Mouse (Mus musculus) bone marrow, adult 2 months (tissue): Measurements from ENCODE around the gene Ccdc183. TPM values are rescaled to one million over a fixed set of nuclear protein-coding genes. Genes with fewer than 3 reads are reported as not detected.
A peak's percentile ranks its signal among the peaks of the same experiment; 100 is the strongest.

Source experiments
- H3K27ac ChIP-seq: fragments of 200-500 bp; 2 replicates; pipeline ENCODE4 v1.5.1; 2012; ENCODE audit warnings: low read depth, mild to moderate bottlenecking, control low read depth, inconsistent platforms, low read length; ENCODE audit not compliant: control insufficient read depth, poor library complexity, insufficient read depth
- H3K4me1 ChIP-seq: fragments of 200-500 bp; 2 replicates; pipeline ENCODE4 v1.6.1; 2011; ENCODE audit warnings: low read length; ENCODE audit not compliant: control insufficient read depth, insufficient read depth
- H3K4me3 ChIP-seq: fragments of 200-500 bp; replicated peaks from 2 replicates; pipeline ENCODE3; 2011; ENCODE audit warnings: mild to moderate bottlenecking, low read depth, low read length, control low read depth; ENCODE audit not compliant: control insufficient read depth
- CTCF ChIP-seq: fragments of 200-500 bp; IDR thresholded peaks from 2 replicates; pipeline ENCODE4 v1.5.1; 2011; ENCODE audit warnings: low read length, control low read depth; ENCODE audit not compliant: control insufficient read depth, insufficient read depth
- POLR2A ChIP-seq: fragments of 200-500 bp; IDR thresholded peaks from 2 replicates; pipeline ENCODE4 v1.6.1; 2011; ENCODE audit warnings: low read depth, mild to moderate bottlenecking, control low read depth, low read length, borderline replicate concordance; ENCODE audit not compliant: control insufficient read depth
- WGBS: fragments of 180-500 bp; shearing (Covaris S2); methylation state at CpG from one replicate; pipeline ENCODE4 v1.1.7; 2018; 5-methylcytosine and 5-hydroxymethylcytosine counted together
- polyA plus RNA-seq: library from polyadenylated mRNA; stranded (reverse); fragments of >200 nt; gene quantifications from 2 replicates; pipeline ENCODE4 v1.2.4, GENCODE M21; 2011; ENCODE audit warnings: low replicate concordance; ENCODE audit not compliant: missing spikeins, insufficient read depth, insufficient read length

The Ccdc183 gene
- polyA plus RNA-seq, 1 experiment, result not detected

DNA sequence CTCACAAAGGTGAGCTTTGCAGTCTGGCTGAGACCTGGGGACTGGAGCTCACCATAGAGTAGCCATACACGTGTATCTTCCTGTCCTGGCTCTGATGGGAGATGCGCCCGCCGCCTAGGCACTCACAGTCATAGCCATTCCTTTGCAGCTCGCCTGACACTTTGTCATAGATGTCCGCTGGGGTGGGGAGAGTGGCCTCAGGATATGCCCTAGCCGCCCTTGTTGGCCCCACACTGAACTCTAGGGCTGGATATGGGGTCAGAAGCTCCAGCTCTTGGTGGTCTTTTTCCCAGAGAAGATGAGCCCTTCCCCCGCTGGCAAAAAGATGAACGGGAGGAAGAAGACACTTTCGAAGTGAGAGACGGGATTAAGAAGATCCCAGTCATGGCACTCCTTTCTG lies 43.3 kb downstream of the Ccdc183 start:
- Histone ChIP-seq H3K27ac (no peak overlapping the region), H3K4me1 (peaks cover 4% of the 10 kb centered on the region), H3K4me3 (peak overlapping the region; percentile 83)
- TF ChIP-seq POLR2A (no peak), CTCF (no peak)
- 24% methylated on average over 11 of the region's 11 CpGs for WGBS

DNA sequence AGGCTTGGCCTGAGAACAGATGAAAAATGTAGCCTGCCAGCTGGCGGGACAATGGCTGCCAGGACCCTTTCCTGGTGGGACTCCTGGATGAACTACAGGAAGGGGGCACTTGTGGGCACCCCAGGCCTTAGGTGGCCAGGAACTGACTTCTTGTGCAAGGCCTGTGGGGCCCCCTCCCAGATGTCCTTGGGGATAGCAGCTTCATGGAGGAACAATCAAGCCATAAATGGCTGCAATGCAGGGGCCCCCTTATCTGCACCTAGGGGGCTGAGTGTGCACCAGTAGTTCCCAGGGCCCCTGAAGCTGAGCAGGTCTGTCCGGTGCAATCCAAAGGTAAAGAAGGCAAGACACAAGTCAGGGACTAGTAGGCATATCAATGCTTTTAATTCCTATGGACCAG lies 44.4 kb downstream of the Ccdc183 start:
- Histone ChIP-seq H3K4me3 (no peak overlapping the region), H3K27ac (no peak overlapping the region), H3K4me1 (peaks cover 4% of the 10 kb centered on the region)
- WGBS, result 84% methylated on average over 2 of the region's 2 CpGs
- no peak for TF ChIP-seq CTCF
- no peak for TF ChIP-seq POLR2A

DNA sequence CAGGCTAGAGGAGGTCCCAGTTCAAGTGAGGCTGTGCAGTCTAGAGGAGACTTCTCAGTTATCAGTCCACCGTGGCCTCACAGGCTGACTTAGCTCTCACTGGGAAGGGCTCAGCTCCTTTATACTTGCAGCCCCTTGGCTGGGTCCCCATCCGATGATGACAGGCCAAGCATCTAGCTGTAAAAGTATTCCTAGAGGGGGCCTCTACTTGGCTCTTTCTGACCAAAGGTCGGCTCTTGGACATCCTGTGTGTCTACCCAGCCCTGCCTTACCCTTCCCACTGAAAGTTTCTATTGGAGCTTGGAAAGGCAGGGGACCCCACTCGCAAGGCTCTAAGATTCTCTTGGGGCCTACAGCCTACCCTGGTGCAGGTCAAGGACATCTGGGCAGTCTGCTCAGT lies 46.3 kb downstream of the Ccdc183 start:
- WGBS, result 83% methylated on average over 4 of the region's 4 CpGs
- Histone ChIP-seq H3K4me3 (no peak overlapping the region), H3K4me1 (peaks cover 4% of the 10 kb centered on the region), H3K27ac (no peak overlapping the region)
- TF ChIP-seq POLR2A (no peak), CTCF (no peak)

DNA sequence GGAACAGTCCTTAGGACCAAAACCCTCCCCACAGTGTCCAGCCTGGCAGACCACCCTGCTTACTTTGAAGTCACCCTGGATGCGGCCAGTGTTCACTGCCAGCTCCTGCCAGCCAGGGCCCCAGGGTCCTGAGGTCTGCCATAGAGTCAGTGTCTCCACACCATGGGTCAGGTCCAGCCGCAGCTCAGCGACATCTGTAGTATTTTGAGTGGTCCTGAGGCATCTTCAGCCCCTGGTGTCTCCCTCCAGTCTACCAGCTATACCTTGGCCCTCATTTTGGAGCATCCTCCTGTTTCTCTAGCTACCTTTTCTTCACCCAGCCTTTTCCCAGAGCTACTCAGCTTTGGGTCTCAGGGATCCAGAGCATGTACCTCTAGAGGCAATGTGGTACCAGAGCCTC lies 48.2 kb downstream of the Ccdc183 start:
- no peak overlapping the region for H3K27ac ChIP-seq
- no peak overlapping the region for H3K4me3 ChIP-seq
- H3K4me1 ChIP-seq, result no peaks in the 10 kb centered on the region
- WGBS, result 78% methylated on average over 3 of the region's 3 CpGs
- TF ChIP-seq POLR2A, result no peak
- no peak for TF ChIP-seq CTCF

DNA sequence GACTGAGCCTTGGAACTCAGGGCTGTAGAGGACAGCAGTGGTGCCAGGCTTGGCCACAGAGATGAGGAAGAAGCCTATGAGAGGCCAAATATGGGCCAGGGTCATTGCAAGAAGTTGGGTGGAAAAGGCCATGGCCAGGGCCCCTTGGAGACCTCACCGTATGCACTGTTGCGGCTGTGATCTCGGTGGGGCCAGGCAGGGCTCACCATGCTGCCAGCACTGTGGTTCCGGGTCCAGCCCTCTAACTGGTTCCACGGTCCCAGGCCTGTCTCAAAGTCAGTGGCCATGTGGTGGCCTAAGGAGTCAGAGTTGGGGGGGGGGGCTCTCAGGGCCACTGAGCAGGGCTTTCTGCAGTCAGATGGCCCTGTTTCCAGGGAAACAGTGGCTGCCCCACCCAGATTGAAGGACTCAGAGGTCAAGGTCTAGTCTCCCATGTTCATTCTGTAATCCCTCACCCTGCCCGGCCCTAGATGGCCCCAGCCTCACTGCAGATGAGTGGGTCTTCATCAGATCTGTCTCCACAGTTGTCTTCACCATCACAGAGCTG lies 48.9 kb downstream of the Ccdc183 start:
- H3K27ac ChIP-seq, result no peak overlapping the region
- no peaks in the 10 kb centered on the region for H3K4me1 ChIP-seq
- TF ChIP-seq POLR2A (no peak), CTCF (no peak)
- no peak overlapping the region for H3K4me3 ChIP-seq
- WGBS, result 89% methylated on average over 6 of the region's 6 CpGs

DNA sequence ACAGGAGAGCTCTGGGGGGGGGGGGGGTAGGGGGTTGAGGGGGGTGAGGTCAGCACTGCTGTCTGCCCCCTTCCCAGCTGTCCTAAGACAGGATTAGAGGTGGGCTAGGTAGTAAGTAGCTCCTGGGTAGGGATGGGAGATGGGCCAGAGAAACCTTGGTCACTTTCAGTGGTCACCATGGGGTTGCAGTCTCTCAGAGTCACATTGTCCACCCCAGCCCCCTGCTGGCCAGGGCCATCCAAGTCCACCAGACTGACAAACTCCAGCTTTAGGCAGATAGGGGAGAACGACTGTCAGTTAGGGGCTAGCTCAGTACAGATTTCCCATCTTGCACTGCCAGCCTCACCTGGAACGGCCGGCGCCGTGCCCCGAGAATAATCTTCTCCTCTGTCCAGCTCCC lies 50.9 kb downstream of the Ccdc183 start:
- Histone ChIP-seq H3K4me3 (no peak overlapping the region), H3K27ac (no peak overlapping the region), H3K4me1 (no peaks in the 10 kb centered on the region)
- TF ChIP-seq CTCF (no peak), POLR2A (no peak)
- WGBS, result 92% methylated on average over 6 of the region's 6 CpGs

DNA sequence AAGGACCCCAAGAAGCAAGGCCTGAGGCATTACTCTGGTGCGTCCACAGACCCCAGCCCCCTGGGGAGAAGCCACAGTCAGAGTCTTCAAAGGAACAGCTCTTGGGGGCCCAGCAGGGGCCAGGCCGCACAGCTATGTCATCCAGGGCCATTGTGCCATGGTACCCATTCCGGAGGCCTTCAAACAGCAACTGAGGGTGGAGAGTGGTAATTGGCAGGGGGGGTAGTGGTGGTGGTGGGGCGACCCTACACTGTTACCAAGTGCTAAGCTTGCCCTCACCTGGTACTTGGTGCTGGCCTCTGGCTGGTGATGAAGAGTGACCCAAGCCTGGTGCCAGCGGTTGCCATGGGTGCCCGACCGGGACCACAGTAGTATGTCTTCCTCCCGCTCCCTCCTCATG lies 51.7 kb downstream of the Ccdc183 start:
- Histone ChIP-seq H3K4me1 (no peaks in the 10 kb centered on the region), H3K4me3 (no peak overlapping the region), H3K27ac (no peak overlapping the region)
- TF ChIP-seq POLR2A (peak; percentile 22; the same call in 1 of the 2 replicates), CTCF (no peak)
- WGBS, result 90% methylated on average over 8 of the region's 8 CpGs

DNA sequence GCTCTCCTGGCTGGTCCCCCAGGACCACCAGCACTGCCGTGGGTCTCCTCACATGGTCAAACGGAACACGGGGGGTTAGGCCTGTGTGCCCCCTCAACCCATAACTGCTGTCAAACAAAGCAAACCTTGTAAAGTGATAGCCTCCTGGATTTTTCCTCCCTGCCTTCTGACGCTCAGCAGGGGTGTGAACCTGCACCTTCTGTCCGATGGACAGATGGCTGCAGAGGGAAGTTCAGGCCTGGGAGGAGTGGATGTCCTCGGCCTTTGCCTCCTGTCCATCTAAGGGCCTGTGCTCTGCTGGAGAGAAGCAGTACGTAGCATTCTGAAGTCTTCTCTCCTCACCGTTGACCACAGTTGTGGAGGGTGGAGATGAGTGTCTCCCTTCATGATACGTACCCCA lies 55.5 kb downstream of the Ccdc183 start:
- no peak for TF ChIP-seq CTCF
- WGBS, result 91% methylated on average over 9 of the region's 9 CpGs
- H3K4me3 ChIP-seq, result no peak overlapping the region
- peaks cover 1% of the 10 kb centered on the region; the same call in 1 of the 2 replicates for H3K4me1 ChIP-seq
- no peak overlapping the region; the same call in 1 of the 2 replicates for H3K27ac ChIP-seq

DNA sequence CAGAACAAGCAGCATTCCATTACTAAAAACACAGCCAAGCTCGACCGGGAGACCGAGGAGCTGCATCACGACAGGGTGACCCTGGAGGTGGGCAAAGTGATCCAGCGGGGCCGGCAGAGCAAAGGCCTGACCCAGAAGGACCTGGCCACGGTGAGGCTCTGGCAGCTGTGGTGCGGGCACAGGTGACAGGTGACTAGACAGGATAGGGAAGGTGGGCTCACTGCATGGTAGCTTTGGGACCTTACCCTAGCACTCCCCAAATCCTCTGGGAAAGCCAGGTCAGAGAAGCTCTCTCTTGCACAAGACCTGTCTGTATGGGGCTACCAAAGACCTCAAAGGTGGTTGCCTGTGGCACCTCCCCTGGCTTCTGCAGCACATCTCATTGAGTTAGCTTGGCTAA lies 56.9 kb downstream of the Ccdc183 start:
- Histone ChIP-seq H3K27ac (no peak overlapping the region), H3K4me3 (no peak overlapping the region), H3K4me1 (peaks cover 1% of the 10 kb centered on the region; the same call in 1 of the 2 replicates)
- 93% methylated on average over 8 of the region's 8 CpGs for WGBS
- no peak for TF ChIP-seq POLR2A

DNA sequence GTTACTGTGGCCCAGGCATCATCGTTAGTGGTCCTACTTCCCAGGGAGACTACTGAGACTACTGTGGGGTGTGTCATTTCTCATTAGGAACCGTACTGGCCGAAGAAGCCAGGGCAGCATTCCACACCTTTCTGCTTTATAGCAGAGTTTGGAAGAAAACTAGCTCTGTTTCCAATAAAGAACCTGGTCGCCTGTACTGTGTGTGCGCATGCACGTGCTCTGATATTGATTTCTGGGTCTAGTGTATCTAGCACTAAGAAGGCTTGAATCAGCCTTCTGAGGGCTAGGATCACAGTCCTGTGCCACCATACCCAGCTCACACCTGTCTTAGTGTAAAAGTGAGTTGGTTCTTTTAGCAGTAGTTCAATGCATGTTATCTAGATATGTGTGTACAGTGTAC lies 58.7 kb downstream of the Ccdc183 start:
- H3K27ac ChIP-seq, result no peak overlapping the region

More for the DNA sequence above, 58.7 kb downstream of the Ccdc183 start:
- WGBS, result 82% methylated on average over 6 of the region's 6 CpGs
- TF ChIP-seq CTCF, result no peak
- no peak for TF ChIP-seq POLR2A
- Histone ChIP-seq H3K4me3 (no peak overlapping the region), H3K4me1 (peaks cover 1% of the 10 kb centered on the region; the same call in 1 of the 2 replicates)

Other genes with a start within 250 kb of the Ccdc183 start
- 13.7 and 27.3 TPM in 2 replicates for gene Sapcd2, start 245.4 kb downstream of the Ccdc183 start, polyA plus RNA-seq
- gene Entpd2, start 221.8 kb downstream of the Ccdc183 start, polyA plus RNA-seq, result 0.54 TPM in 1 of 2 replicates, not detected in the other
- 3.4 and 22.4 TPM in 2 replicates for gene Npdc1, start 218.3 kb downstream of the Ccdc183 start, polyA plus RNA-seq
- 3.4 and 17.9 TPM in 2 replicates for gene Fut7, start 194.4 kb downstream of the Ccdc183 start, polyA plus RNA-seq
- 5.0 and 15.0 TPM in 2 replicates for gene Abca2, start 189.0 kb downstream of the Ccdc183 start, polyA plus RNA-seq
- gene Clic3, start 160.8 kb downstream of the Ccdc183 start, polyA plus RNA-seq, result not detected in 2 replicates
- gene Paxx, start 156.6 kb downstream of the Ccdc183 start, polyA plus RNA-seq, result 42.2 and 114 TPM in 2 replicates
- 9.3 TPM in 1 of 2 replicates, not detected in the other for gene Ptgds, start 147.6 kb downstream of the Ccdc183 start, polyA plus RNA-seq
- not detected in 2 replicates for gene Lcn12, start 123.8 kb downstream of the Ccdc183 start, polyA plus RNA-seq
- 18.5 and 30.4 TPM in 2 replicates for gene Fbxw5, start 116.9 kb downstream of the Ccdc183 start, polyA plus RNA-seq
- gene C8g, start 116.0 kb downstream of the Ccdc183 start, polyA plus RNA-seq, result 1.6 and 6.2 TPM in 2 replicates
- 14.5 and 22.7 TPM in 2 replicates for gene Traf2, start 70.7 kb downstream of the Ccdc183 start, polyA plus RNA-seq
- gene Edf1, start 59.8 kb downstream of the Ccdc183 start, polyA plus RNA-seq, result 46.6 and 73.8 TPM in 2 replicates
- 1.1 and 9.7 TPM in 2 replicates for gene Mamdc4, start 42.8 kb downstream of the Ccdc183 start, polyA plus RNA-seq
- gene Phpt1, start 42.5 kb downstream of the Ccdc183 start, polyA plus RNA-seq, result 12.3 and 16.4 TPM in 2 replicates
- 0.34 and 0.92 TPM in 2 replicates for gene Ajm1, start 35.9 kb downstream of the Ccdc183 start, polyA plus RNA-seq
- 33.4 and 38.2 TPM in 2 replicates for gene Rabl6, start 9.2 kb downstream of the Ccdc183 start, polyA plus RNA-seq
- 17.3 and 20.9 TPM in 2 replicates for gene Tmem141, start 4.3 kb upstream of the Ccdc183 start, polyA plus RNA-seq
- gene Fcna, start 10.4 kb upstream of the Ccdc183 start, polyA plus RNA-seq, result 14.7 and 28.0 TPM in 2 replicates
- gene Lcn8, start 35.4 kb upstream of the Ccdc183 start, polyA plus RNA-seq, result not detected in 2 replicates
- gene Lcn5, start 40.3 kb upstream of the Ccdc183 start, polyA plus RNA-seq, result not detected in 2 replicates
- gene Lcn6, start 59.1 kb upstream of the Ccdc183 start, polyA plus RNA-seq, result not detected in 2 replicates
- not detected in 2 replicates for gene Lcn10, start 65.0 kb upstream of the Ccdc183 start, polyA plus RNA-seq
- gene Obp2a, start 82.4 kb upstream of the Ccdc183 start, polyA plus RNA-seq, result not detected in 2 replicates
- gene Bmyc, start 89.1 kb upstream of the Ccdc183 start, polyA plus RNA-seq, result 4.1 and 6.7 TPM in 2 replicates
- not detected in 2 replicates for gene Obp2b, start 119.3 kb upstream of the Ccdc183 start, polyA plus RNA-seq
- gene Lcn3, start 147.9 kb upstream of the Ccdc183 start, polyA plus RNA-seq, result not detected in 2 replicates
- not detected in 2 replicates for gene Lcn11, start 159.3 kb upstream of the Ccdc183 start, polyA plus RNA-seq
- not detected in 2 replicates for gene Gm13539, start 164.6 kb upstream of the Ccdc183 start, polyA plus RNA-seq
- not detected in 2 replicates for gene Glt6d1, start 198.2 kb upstream of the Ccdc183 start, polyA plus RNA-seq
- not detected in 2 replicates for gene Lcn9, start 205.5 kb upstream of the Ccdc183 start, polyA plus RNA-seq
- not detected in 2 replicates for gene Sohlh1, start 229.6 kb upstream of the Ccdc183 start, polyA plus RNA-seq
- gene Kcnt1, start 246.1 kb upstream of the Ccdc183 start, polyA plus RNA-seq, result 1.8 and 4.8 TPM in 2 replicates